Mouse (Mus musculus) layer of hippocampus, adult 9-10 months (tissue): Measurements from ENCODE around the gene Mfsd6.
"Not testable (repeated sequence)": the region's sequence is repeated elsewhere in the genome, so short reads cannot be mapped to it uniquely, and the experiment has no call there.

ENCODE experiments used
- DNase-seq: peaks from one replicate; pipeline ENCODE4 v3.0.0; 2022; ENCODE audit warnings: low spot score

Gene Mfsd6

DNA sequence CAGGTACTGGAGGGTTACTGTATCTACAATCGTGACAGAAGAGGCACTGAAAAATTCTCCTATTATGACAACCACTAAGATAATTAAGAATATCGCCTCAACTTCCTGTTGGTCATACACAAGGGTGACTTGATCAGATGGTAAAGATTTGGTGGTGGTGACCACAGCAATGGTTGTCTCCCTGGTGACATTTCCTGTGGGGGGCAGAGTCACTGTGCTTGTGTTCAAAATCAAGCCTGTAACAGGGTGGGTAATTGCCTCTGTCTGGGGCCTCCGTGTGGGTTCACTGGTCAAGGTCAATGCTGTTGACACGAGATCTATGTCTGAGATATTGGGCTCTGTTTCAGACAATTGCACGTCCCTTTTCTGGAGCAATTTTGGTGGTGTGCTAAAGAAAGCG lies 18.5 kb downstream of the Mfsd6 start:
- no peak for DNase-seq

DNA sequence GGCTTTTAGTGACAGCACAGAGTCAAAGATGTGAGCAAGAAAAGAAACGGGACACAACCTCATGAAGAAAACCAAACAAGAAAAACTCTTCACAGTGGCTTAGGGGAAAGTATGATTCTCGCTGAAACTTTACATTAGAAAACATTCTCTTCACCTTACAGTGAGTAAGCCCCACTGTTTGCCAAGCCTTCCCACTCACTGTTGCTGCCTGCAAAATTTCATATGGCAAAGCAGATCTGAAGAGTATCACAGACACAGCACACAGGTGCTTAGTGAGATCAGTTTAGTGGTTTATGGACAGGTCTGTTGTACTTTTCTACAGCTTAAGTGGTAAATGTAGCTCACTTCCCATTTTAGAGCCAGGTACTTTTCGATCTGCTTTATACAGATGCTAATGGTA lies 20.2 kb downstream of the Mfsd6 start:
- DNase-seq: no peak

DNA sequence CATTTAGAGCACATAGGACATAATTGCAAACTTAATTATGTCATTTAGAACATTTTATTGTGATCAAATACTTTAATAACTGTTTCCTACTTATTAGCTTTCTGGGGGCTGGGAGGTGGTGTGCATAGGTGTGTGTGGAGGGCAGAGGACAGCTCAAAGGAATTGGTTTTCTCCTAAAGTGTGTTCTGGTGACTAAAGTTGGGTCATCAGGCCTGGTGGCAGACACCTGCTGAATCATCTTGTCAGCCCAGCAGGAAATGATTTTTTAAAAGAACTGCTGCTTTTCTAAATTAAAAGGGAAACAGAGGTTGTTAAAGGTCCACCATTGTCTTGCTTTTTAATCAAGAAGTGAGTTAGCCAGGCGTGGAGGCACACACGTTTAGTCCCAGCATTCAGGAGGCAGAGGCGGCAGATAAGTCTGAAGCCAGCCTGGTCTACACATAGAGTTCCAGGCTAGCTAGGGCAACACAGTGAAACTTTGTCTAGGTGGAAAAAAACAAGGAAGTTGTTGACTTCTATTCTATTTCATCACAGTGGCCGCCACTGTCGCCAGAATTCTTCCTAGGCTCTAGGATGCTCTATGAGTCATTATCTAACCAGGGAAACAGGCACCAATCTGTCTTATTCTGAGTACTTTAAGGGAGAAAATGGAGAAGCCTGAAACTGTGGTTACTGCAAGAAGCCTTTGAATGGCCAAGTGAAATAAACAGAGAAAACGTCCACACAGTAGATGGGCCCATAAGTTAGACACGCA lies 24.3 kb downstream of the Mfsd6 start:
- DNase-seq: no peak

DNA sequence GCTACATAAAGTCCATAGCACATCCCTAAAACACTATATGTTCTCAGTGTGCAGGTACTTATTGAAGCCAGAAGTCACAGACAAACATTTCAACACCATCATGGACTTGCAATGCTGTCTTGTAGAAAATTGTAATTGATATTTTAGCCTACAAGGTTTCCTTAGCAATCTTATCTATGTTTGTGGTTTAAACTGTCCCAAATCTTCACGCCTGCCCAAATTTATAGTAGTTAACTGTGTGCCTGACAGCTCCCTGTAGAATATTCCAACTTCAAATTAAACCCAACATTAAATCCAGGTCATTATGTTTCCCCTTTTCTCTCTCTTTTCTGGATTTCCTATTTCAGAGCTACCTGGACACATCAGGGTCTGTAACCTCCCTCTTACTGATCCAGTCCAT lies 25.3 kb downstream of the Mfsd6 start:
- no peak for DNase-seq

DNA sequence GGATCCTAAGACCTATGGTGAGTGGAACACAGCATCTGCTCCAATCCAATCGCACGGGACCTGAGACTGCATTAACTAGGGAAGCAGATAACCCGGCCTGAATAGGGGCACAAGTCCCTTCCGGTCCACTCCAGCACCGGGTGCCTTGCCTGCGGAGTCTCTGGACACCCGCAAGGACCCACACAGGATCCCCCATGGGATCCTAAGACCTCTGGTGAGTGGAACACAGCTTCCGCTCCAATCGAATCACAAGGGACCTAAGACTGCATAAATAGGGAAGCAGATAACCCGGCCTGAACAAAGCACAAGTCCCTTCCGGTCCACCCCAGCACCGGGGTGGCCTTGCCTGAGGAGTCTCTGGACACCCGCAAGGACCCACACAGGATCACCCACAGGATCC lies 32.8 kb downstream of the Mfsd6 start:
- not testable (repeated sequence) for DNase-seq

DNA sequence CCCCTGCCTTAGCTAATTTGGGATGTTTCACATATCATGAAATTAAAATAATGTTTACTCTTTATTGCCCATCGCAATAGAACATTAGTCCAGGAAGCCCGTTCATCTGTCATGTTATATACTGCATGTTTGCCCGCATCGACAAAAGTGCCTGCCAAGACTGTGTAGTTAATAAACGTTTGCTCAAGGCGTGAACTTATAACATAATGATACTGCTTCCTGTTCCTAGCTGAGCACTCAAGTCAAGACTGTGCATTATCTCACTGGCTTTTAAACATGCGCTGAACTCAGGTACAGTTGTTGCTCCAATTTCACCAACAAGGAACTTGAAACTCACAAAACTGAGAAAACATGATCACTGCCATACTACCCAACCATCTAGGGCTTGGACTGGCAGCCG lies 39.6 kb downstream of the Mfsd6 start:
- DNase-seq: no peak

DNA sequence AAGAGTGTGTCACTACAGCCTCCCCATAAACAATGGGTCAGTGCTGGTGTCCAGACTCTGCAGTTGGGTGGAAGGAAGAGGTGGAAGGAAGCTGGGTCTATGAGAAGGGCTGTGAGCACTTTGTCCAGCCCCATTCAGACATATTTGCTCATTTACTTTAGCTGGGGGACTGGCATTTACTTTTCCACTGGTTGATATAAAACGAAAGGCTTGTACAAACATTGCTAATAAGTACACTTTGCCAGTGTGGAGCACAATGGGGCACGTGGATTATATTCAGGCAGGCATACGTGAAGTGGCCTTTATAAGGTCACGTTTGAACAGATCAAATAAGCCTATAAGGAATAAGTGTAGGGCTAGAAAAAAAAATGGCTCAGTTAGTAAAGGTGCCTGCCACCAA lies 43.7 kb downstream of the Mfsd6 start:
- DNase-seq: no peak

DNA sequence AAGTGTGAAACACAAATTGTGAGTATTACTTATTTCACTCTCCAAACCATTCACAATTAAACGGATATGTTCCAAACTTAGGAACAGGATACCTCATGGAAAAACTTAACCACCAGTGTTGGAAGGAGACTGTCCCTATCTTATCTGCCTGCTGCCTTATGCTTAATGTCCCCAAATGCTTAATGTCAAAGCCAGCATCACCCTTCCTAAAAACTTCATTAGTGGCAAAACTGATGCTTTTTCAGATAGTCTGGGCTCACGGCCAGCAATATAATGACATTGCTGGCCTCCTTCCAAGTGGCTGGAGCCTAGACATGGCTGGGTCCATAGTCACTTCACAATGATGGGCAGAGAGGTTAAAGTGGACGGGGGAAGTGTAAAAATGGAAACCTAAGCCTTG lies 50.6 kb downstream of the Mfsd6 start:
- DNase-seq: no peak

DNA sequence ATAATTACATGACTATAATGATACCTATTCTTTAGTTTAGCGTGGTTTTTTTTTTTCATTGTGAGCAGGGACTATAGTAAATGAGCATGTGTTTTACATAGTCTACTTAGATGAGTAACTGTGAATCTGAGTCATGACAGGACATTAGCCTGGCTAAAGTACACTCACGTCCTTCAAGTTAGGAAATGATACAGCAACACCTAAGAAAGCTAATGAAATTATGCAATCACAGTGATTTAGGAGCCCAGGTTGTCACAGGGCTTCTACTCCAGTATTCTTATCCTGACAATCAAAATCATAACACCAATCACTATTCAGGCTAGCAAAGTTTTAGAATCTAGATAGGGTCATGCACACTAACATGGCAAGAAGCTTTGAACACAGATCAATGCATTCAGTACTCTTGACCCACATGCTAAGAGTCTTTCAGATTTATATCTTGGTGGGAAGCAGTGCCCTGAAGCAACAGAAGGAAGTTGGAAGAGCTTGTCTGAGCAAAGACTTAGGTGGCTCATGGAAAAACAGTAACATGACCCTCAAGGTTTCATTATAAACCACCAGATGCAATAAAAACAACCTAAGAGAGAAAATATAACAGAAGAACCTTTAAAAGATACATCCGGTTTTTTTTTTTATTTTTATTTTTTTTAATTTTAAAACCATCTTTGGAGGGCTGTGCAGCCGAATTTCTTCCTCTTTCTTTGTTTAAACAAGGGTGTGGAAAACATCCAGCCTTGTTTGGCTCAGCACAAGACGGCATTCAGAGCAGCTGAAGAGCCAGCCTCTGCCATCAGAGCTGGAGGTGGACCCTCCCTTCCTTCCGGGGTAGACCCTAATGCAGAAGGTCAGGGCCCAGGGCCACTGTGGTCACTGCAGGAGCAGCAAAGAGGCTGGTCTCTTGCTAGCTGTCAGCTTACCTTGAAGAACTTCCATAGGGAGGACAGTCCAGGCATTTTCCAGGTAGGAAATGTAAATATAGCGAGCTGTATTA lies 51.4 kb downstream of the Mfsd6 start:
- no peak for DNase-seq

DNA sequence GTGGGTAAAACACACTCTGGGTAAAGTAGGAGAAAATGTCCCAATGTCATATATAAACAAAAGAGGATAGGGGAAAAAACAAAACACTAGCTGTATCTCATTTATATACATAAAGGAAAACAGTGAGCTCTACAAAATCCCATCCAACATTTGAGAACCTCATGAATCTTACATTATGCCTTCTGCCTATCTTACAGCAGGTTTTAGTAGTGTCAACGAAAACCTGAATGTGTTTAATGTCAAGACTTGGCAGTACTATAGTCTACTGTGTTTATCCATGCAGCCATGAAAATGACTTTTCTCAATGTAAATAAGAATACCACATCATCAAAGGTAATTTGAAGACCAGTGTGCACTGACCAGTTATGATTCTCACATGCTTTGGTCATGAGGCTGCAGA lies 57.3 kb downstream of the Mfsd6 start:
- no peak for DNase-seq

DNA sequence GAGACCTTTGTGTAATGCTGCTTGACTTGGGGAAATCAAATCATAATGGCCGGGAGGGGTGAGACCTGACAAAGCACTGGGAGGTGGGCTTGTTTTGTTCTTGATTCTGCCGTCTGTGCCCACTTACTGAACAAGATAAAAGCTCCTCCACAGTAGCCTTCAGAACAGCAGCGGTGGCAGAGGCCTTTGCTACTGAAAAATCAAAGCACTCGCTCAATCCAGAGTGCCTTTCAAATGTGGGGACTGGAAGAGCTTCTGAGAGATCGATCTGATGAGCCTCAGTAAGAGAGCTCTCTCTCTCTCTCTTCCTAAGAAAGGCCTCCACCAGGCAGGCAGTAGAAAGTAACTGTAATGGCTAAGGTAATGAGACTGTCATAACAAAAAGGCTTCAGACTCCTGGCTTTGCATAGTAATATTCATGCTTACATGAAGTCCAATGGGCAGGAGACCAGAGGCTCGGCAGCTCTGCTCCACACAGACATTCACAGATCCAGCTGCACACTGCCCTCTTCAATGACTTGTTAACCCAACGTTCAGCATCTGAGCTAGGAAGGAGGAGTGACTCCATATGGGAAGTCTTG lies 58.4 kb downstream of the Mfsd6 start:
- no peak for DNase-seq

DNA sequence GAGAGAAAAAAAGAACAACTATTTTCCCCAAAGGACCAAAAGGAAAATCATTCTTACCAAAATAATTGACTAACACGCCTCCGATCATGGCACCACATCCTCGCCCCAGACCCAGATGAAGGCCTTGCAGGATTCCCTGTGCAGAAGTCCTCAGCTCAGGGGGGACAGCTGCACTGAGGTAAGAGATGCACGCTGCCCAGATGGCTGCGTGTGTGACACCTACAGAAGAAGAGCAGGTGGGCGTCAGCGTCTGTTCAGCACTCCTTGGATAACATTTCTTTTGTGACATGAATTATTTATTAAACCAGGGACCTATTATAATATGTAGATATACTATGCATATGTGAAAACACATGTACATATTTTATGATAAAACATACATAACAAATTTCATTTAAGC lies 64.0 kb downstream of the Mfsd6 start:
- DNase-seq: no peak

DNA sequence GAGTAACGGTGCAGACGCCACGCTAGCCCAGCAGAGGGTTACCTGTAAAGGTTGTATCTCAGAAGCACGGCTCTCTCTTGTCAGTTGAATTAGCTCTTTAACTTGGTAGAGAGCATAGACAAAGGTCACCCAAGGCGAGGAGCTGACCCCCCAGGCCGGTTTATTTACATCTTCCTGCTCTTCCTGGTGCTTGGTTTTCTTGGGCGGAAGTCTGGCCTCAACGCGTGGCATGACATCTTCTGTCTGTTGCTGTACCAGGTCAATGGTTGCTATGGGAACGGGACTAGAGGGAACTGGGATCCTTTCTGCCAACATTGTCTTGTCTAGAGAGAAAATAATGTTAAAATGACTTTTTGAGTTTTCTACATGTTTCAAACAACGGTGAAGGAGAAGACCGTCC lies 66.5 kb downstream of the Mfsd6 start:
- no peak for DNase-seq

DNA sequence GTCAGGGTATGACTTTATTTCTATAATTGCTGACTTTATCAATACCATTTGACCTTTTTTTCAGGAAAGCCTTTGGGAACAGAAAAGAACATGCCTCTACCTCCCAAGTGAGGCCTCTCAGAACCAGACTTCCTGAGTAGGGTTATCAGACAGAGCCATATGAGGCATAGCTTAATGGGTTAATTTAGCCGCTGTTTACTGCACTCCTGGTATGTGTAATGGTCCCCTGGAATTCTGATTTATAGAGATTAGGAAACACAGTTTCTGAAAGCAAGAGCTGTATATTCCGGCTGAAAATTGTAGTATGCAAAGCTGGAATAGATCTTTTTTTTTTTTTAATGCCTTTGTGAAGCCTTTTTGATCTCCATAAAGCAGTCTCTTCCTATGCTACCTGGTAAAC lies 67.0 kb downstream of the Mfsd6 start:
- DNase-seq: no peak

DNA sequence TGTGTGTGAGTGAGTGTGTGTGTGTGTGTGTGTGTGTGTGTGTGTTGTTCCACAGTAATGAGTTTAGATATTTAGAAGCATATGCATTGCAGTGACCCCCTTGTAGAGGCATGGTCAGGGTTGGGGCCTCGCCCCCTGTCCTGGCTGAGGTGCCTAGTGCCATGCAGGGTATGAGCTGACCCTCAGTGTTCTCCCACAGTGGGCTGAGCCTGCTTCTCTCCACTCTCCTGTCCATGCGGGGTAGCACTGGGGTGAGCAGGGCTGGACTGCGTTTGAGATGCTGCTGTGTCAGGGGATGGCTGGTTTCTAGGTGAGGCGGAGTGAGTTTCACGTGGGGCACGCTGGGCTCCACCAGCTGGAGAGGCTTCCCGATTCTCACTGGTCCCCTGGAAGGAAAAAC lies 69.1 kb downstream of the Mfsd6 start:
- no peak for DNase-seq

DNA sequence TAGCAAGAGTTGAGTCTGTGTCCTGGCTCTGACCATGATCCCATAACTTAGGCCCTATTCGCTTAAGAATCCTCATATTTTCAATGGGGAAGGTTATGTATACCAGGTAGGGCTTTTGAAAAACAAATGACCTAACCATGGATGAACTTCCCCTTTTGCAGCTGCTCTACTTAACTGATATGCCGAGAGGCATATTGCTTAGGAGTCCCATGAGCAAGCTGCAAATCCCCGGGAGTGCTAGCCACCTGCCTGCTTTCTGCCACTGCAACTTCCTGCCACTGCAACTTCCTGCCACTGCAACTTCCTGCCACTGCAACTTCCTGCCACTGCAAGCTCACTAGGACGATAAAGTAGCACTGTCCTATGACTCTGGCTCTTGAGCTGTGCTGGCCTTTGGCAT lies 72.1 kb downstream of the Mfsd6 start:
- no peak for DNase-seq

DNA sequence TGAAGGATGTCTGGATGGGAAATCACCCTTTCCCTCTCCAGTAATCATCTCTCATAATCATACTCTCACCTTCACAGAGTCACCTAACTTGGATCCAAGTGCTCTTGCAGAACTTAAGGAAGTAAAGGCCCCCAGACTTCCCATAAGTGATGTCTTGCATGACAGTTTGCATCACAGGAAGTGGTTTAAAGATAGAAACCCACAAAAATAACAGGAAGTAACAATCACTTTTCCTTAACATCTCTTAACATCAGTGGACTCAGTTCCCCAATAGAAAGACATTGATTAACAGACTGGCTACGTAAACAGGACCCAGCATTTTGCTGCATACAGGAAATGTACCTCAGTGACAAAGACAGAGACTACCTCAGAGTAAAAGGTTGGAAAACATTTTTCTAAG lies 73.9 kb downstream of the Mfsd6 start:
- DNase-seq: no peak

DNA sequence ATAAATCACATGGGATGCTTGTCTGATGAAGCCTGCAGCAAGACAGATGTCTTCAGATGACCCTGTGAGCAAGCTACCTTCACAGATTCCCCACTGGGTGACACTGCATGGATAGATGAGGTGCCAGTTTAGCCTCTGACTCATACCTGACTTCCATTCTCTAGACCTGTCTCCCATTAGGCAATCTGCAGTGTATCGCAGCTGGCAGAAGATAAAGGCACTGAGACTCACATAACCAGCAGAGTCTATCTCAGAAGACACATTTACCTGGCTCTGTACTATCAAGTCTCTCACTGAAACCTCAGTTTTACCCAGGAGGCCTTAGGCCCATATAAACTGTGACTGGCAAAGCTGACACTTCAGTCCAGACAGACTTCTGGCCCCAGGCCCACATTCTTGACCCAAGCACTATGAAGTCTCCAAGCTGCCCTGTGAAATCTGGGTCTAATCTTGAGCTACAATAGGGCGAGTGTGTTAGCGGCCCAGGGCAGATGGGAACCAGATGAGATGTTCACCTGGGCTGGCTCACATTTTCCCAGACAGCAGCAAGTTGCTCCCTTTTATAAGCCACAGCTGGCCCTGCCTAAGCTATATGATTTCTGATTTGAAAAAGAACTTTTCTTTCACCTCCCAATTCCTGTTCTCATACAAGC lies 74.5 kb downstream of the Mfsd6 start:
- no peak for DNase-seq

DNA sequence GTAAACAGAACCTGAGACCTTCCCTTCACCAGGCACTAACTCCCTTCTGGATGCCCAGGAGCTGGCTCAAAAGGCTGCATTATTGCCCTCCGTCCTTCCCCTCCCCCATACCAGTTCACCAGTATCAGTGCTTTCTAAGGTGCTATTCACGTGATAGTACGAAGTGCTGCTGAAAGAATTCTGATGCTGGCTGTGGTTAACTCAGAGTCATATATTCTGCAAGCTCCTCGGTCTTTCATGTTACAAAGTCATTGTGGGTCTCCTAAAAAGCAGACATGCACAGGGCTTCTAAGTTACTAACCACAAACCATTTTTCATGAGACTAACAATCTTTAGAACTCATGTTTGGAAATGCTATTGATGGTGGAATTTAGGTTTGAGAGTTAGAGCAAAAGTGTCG lies 77.2 kb downstream of the Mfsd6 start:
- no peak for DNase-seq

DNA sequence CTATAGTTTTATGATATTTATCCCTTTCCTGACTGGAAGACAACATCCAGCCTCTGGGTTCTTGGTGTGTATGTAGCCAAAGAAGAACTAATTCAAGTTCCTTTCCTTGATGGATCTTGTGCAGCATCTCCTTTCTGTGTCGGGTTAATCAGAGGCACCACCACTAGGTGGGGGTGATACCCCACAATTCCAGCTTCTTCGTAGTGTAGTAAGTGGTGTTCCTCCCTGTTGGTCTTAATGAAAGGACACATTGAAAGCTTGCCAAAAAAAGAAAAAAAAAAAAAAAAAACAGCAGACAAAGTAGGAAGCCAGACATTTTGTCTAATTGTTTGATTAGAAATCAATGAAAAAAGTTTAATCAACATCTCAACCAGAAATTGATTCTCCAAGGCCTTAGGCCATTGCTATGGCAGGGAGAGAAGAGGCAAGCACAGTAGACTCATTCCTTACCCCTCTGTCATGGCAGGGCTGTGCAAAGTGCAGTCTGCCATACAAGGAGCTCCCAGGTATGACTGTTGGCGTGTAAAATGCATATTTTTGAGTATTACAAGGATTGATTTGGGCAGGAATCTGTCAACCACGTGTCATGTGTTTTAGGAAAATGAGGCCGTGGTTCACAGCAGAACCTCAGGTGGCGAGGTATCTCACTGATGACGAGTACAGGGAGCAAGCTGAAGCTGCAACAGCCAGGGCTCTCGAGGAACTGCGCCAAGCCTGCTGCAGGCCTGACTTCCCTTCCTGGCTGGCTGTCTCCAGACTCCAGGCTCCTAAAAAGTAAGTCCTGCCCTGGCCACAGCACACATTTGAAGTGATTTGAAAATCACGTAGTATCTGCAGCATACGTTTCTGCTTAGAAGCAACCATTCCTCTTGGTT lies 78.9 kb downstream of the Mfsd6 start:
- DNase-seq: peak; percentile 89

DNA sequence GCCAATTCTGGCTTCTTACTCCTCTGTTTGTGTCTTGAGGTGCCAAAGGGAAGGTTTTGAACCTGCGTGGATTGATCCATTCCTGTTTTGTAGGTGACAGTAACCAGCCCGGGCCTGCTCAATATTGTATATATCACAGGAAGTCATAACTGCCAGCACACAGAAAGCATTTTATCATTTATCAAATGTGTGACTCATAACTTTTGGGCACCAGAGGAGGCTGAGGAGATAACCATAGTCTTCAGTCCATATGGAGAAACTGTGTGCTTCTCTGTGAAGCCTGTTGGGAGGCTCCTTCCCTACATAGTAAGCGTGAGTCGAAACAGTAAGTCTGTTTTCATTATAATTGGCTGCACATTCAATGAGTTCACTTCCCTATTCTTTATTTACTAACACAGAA lies 86.5 kb downstream of the Mfsd6 start:
- no peak for DNase-seq

DNA sequence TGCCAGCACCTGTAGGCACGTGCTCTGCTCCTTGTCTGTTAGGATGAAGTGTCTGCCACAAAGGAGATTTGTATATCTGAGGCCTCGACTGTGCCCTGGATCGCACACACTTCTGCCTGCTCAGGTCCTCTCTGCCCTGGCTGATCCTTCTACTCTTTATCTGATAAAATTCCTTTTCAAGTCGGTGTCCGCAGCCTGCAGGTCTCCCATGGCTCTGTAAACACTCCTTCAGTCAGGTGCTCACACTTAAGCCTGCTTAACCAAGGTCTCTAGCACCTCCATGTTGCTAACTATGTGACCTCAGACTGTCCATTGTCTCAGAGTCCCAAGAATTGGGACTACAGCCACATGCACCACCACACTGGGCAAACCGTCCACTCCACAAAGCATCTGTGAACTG lies 87.0 kb downstream of the Mfsd6 start:
- no peak for DNase-seq
